Mouse (Mus musculus) embryo, embryonic 11.5 days (tissue): Measurements from ENCODE around the gene Vcl.

Source experiments
- DNase-seq: peaks from one replicate; pipeline ENCODE4 v3.0.0-alpha.2; 2012; ENCODE audit warnings: low read depth, low spot score

Gene Vcl

DNA sequence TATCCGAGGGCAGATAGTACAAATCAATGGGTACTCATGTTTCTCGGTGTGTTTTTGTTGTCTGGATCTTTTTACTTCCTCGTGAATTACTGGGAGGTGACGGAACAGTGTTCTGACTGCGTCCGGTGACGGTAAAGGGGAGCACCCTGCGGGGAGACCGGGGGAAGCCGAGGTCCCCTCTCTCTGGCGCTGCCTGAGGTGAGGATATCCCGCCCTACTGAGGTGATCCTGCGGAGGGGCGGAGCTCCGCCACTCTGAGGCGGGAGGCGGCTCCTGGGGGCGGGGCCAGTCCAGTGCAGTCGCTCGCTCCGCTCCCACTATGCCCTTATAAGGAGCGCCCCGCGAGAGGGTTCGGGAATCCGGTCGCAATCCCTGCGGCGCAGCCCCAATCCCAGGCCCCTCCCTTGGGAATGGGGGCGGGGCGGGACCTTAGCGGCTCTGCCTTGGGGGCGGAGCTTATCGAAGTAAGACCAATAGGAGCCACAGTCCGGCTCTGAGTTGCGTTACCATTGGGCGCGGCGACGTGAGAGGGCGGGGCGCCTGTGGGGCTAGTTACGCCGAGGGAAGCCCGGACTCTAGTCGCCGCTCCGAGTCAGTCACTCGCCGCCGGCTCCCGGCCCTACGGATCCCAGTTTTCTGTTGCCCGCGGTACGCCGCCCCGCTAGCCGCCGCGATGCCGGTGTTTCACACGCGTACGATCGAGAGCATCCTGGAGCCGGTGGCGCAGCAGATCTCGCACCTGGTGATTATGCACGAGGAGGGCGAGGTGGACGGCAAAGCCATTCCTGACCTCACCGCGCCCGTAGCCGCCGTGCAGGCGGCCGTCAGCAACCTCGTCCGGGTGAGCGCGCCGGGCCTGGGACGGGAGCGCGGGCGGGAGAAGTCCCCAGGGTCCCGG lies at the start of gene Vcl:
TSS of gene Vcl (plus strand) at position 551 of the 898 bp plus-strand sequence.
- peak; percentile 99 for DNase-seq

DNA sequence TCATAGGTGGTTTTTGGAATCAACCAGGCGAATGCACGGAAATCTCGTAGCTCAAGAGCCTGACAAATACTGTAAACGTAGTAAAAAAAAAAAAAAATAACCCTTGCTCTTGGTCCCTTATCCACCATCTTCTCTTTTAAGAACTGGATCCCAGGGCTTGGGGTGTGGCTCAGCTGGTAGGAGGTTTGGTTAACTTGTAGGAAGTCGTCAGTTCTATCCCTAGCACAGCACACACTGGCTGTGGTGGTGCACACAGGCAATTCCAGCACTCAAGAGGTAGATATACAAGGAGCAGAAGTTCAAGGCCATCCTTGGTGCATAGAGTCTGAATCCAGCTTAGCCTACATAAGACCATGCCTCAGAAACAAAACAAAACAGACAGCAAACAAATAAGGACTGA lies 44.5 kb upstream of the Vcl start:
- no peak for DNase-seq

- DNase-seq, result peak; percentile 38
Measured at GRCm38 (mm10) chr14:20885091-20885888, 43.9 kb upstream of the Vcl start.

GRCm38 (mm10) chr14:20886266-20886665 lies 42.9 kb upstream of the Vcl start:
- no peak for DNase-seq

GRCm38 (mm10) chr14:20887541-20888085 lies 41.6 kb upstream of the Vcl start:
- DNase-seq, result no peak

GRCm38 (mm10) chr14:20891941-20892402 lies 37.2 kb upstream of the Vcl start:
- peak; percentile 49 for DNase-seq

DNA sequence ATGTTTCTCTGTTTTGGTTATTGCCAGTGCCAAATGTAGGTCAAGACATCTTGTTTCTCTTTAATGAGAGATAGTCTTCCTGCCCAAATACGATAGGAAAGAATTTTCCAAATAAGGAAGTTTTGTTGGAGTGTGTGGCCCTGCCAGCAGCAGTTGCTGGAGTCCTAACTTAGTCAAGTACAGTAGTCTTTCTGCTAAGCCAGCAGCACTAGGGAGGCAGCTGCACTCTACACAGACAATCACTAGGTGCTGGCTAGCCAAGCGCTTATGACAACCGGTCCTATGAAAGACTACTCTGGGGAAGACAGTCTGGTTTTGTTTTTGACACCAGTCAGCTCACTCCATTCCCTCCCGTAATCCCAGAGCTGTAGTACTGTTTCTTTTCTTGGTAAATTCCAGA lies 35.4 kb upstream of the Vcl start:
- no peak for DNase-seq

- DNase-seq, result no peak
Measured at GRCm38 (mm10) chr14:20901267-20901666, 27.9 kb upstream of the Vcl start.

DNA sequence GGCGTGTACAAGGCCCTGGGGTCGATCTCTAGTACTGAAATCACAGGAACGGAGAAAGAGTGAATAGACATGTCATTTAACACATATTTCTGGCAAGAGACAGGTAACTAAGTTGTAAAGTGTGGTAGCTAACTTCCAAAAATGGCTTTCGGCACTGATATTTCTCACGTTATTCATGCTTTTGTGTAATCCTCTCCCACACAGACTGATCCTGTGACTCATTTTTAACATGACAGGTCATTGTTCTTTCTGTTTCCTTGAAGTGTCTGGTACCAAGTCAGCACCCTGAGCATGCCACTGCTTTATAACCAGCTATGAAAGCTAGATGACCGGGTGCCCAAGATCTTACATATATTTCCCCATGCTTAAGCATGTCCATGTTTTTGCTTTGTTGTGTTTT lies 26.1 kb upstream of the Vcl start:
- DNase-seq, result no peak

- DNase-seq, result no peak
Measured at GRCm38 (mm10) chr14:20911811-20912210, 17.4 kb upstream of the Vcl start.

GRCm38 (mm10) chr14:20914415-20914814 lies 14.8 kb upstream of the Vcl start:
- no peak for DNase-seq

GRCm38 (mm10) chr14:20916625-20917612 lies 12.3 kb upstream of the Vcl start:
- DNase-seq, result no peak

GRCm38 (mm10) chr14:20924071-20924789 lies 5.0 kb upstream of the Vcl start:
- no peak for DNase-seq

GRCm38 (mm10) chr14:20927470-20928307 lies 1.5 kb upstream of the Vcl start:
- DNase-seq, result no peak

DNA sequence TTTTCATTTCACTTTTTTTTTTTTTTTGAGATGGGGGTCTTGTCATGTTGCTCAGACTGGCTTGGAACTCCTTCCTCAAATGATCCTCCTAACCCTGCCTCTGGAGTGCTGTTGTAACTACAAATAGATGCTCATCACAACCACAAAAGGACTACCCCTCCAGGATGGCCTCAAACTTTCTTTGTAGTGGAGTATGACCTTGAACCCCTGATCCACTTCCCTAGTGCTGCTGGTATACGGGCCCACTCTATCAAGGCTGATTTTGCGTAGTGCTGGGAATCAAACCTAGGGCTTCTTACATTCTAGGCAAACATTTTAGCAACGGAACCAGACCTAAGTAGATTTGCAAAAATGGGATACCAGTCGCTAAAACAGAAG lies 901 bp upstream of the Vcl start:
- DNase-seq, result no peak

GRCm38 (mm10) chr14:20929814-20930434 lies 726 bp downstream of the Vcl start:
- no peak for DNase-seq

DNA sequence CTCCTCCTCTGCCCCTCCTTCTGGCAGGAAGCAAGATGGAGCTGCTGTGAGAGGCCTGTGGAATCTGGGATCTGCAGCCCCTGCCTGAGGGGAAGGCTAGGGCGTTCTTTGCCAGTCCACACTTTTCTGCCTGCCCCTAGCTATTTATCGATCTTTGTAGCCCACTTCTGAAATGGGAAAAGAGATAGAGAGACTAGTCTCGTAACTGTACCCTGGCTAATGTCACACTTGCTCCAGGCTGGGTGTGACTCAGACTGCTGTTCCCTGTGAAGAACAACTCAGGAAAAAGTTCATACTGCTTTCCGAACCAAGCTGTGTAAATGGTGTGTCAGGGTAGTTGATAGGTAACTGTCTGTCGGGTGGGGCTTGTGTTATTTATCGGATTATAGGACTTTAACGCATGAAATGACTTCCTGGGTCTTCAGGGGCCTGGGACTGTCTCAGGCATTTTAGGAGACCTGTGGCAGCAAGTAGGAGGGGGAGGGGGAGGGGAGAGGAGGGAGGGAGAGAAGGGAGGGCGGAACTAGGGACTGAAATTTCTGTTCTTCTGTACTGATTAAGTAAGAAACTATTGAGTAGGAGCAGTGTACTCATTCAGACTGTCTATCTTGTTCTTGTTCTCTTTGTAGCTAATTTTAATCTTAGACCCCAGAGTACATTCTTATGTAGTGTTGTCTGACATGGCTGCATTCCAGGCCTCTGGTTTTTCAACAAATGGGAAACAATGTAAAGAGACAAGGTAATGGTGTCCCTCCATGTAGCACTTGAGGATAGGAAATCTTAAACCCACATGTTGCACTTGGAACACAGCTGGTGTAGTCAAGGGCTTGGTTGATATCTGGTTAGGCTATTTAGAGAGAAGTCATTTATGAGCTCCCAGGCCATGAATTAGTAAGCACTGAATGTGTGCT lies 1.5 kb downstream of the Vcl start:
- no peak for DNase-seq

DNA sequence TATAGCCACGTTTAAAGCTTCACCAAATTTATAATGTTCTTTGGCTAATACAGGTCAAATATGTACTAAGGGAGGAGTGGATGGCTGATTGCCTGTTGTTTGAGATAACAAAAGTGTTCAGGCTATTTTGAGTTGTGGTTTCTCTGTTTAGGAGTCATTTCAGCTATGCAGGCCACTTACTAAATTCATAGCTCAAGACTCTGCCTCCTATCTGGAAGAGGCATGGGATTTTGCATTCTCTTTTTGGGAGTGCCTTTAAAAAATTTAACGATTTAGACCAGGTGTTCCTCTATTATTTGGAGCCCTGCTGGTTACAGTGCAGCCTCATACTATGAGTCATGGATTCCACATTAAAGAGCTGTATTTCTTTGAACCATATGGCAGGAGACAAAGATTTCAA lies 9.2 kb downstream of the Vcl start:
- DNase-seq, result no peak
